Mouse (Mus musculus) testis, adult 2 months (tissue): ENCODE data around the gene Tmem51. TPM values are rescaled to one million over a fixed set of nuclear protein-coding genes. Genes with fewer than 3 reads are reported as not detected.
"Not testable (repeated sequence)": the region's sequence is repeated elsewhere in the genome, so short reads cannot be mapped to it uniquely, and the experiment has no call there.

Source experiments
- H3K27ac ChIP-seq: fragments of 200-500 bp; 2 replicates; pipeline ENCODE4 v1.5.1; 2012; ENCODE audit warnings: low read depth, low read length; ENCODE audit not compliant: control insufficient read depth, insufficient read depth
- H3K27me3 ChIP-seq: fragments of 200-500 bp; 2 replicates; pipeline ENCODE4 v1.6.1; 2012; ENCODE audit warnings: mild to moderate bottlenecking, low read length, moderate library complexity; ENCODE audit not compliant: control insufficient read depth, insufficient read depth
- H3K36me3 ChIP-seq: fragments of 200-500 bp; 2 replicates; pipeline ENCODE4 v1.6.1; 2012; ENCODE audit warnings: mild to moderate bottlenecking, low read length; ENCODE audit not compliant: control insufficient read depth, insufficient read depth
- H3K4me1 ChIP-seq: fragments of 200-500 bp; 2 replicates; pipeline ENCODE4 v1.6.1; 2012; ENCODE audit warnings: low read length; ENCODE audit not compliant: control insufficient read depth, insufficient read depth
- H3K4me3 ChIP-seq: fragments of 200-500 bp; 2 replicates; pipeline ENCODE4 v1.5.1; 2012; ENCODE audit warnings: low read depth, mild to moderate bottlenecking, low read length, moderate library complexity, mixed read lengths; ENCODE audit not compliant: control insufficient read depth
- CTCF ChIP-seq: fragments of 200-500 bp; IDR thresholded peaks from 2 replicates; pipeline ENCODE4 v1.5.1; 2012; ENCODE audit warnings: low read depth, mild to moderate bottlenecking, inconsistent platforms, low read length, moderate library complexity; ENCODE audit not compliant: control insufficient read depth, insufficient read depth, insufficient replicate concordance
- POLR2A ChIP-seq: fragments of 200-500 bp; IDR thresholded peaks from 2 replicates; pipeline ENCODE4 v1.6.1; 2012; ENCODE audit warnings: low read depth, mild to moderate bottlenecking, inconsistent platforms, low read length, moderate library complexity; ENCODE audit not compliant: control insufficient read depth
- polyA plus RNA-seq: library from polyadenylated mRNA; depleted of rRNA; stranded (reverse); fragments of >200 nt; gene quantifications from 2 replicates; pipeline ENCODE4 v1.2.3, GENCODE M21; 2012

The Tmem51 gene
- polyA plus RNA-seq, 1 experiment = 2.3 TPM

- Histone ChIP-seq H3K4me1 (no peaks in the 10 kb centered on the region), H3K4me3 (no peak overlapping the region), H3K27ac (no peak overlapping the region), H3K36me3 (no peaks in the 10 kb centered on the region), H3K27me3 (no peaks in the 10 kb centered on the region)
- no peak for TF ChIP-seq CTCF
These were observed 24.8 kb downstream of the Tmem51 start for GRCm38 (mm10) chr4:142059113-142059840.

- Histone ChIP-seq H3K27ac (no peak overlapping the region), H3K36me3 (no peaks in the 10 kb centered on the region), H3K4me1 (peaks cover 10% of the 10 kb centered on the region), H3K27me3 (no peaks in the 10 kb centered on the region), H3K4me3 (no peak overlapping the region)
- TF ChIP-seq POLR2A (no peak), CTCF (no peak)
These were observed 26.4 kb downstream of the Tmem51 start for GRCm38 (mm10) chr4:142057529-142058216.

GRCm38 (mm10) chr4:142055600-142055999 lies 28.5 kb downstream of the Tmem51 start:
- no peak overlapping the region for H3K4me3 ChIP-seq
- TF ChIP-seq CTCF (no peak), POLR2A (no peak)

GRCm38 (mm10) chr4:142054580-142054979 lies 29.5 kb downstream of the Tmem51 start:
- H3K27me3 ChIP-seq = no peaks in the 10 kb centered on the region
- TF ChIP-seq POLR2A (no peak), CTCF (no peak)
- peaks cover 10% of the 10 kb centered on the region for H3K4me1 ChIP-seq
- H3K27ac ChIP-seq = no peak overlapping the region
- no peaks in the 10 kb centered on the region for H3K36me3 ChIP-seq
- no peak overlapping the region for H3K4me3 ChIP-seq

More at GRCm38 (mm10) chr4:142055600-142055999, 28.5 kb downstream of the Tmem51 start:
- H3K27me3 ChIP-seq = no peaks in the 10 kb centered on the region
- no peak overlapping the region for H3K27ac ChIP-seq
- H3K4me1 ChIP-seq = peaks cover 10% of the 10 kb centered on the region
- no peaks in the 10 kb centered on the region for H3K36me3 ChIP-seq

- Histone ChIP-seq H3K27me3 (no peaks in the 10 kb centered on the region), H3K27ac (no peak overlapping the region), H3K4me1 (peaks cover 10% of the 10 kb centered on the region), H3K4me3 (no peak overlapping the region), H3K36me3 (no peaks in the 10 kb centered on the region)
- TF ChIP-seq POLR2A (no peak), CTCF (no peak)
These were observed 30.2 kb downstream of the Tmem51 start for GRCm38 (mm10) chr4:142053661-142054448.

GRCm38 (mm10) chr4:142053261-142053660 lies 30.8 kb downstream of the Tmem51 start:
- TF ChIP-seq POLR2A = no peak
- TF ChIP-seq CTCF = no peak
- no peak overlapping the region for H3K27ac ChIP-seq

GRCm38 (mm10) chr4:142052391-142053132 lies 31.5 kb downstream of the Tmem51 start:
- Histone ChIP-seq H3K27ac (no peak overlapping the region), H3K27me3 (no peaks in the 10 kb centered on the region)

More at GRCm38 (mm10) chr4:142053261-142053660, 30.8 kb downstream of the Tmem51 start:
- no peaks in the 10 kb centered on the region for H3K27me3 ChIP-seq
- no peak overlapping the region for H3K4me3 ChIP-seq
- H3K4me1 ChIP-seq = peaks cover 12% of the 10 kb centered on the region
- H3K36me3 ChIP-seq = no peaks in the 10 kb centered on the region

GRCm38 (mm10) chr4:142051883-142052282 lies 32.2 kb downstream of the Tmem51 start:
- H3K4me3 ChIP-seq, H3K36me3 ChIP-seq, H3K27ac ChIP-seq: not testable (repeated sequence)

More at GRCm38 (mm10) chr4:142052391-142053132, 31.5 kb downstream of the Tmem51 start:
- no peak for TF ChIP-seq POLR2A
- no peak for TF ChIP-seq CTCF
- Histone ChIP-seq H3K4me3 (no peak overlapping the region), H3K36me3 (no peaks in the 10 kb centered on the region), H3K4me1 (peaks cover 17% of the 10 kb centered on the region)

More at GRCm38 (mm10) chr4:142051883-142052282, 32.2 kb downstream of the Tmem51 start:
- not testable (repeated sequence) for H3K27me3 ChIP-seq
- peaks cover 17% of the 10 kb centered on the region for H3K4me1 ChIP-seq
